Mouse (Mus musculus) midbrain, embryonic 12.5 days (tissue): Measurements from ENCODE around the gene Olfr982. TPM values are rescaled to one million over a fixed set of nuclear protein-coding genes. Genes with fewer than 3 reads are reported as not detected.

Experiments
- ATAC-seq: fragments of 200-750 bp; cut with Nextera tagmentation; 2 replicates; pipeline ENCODE4 v1.8.0; 2017; ENCODE audit warnings: low read depth, moderate TSS enrichment, moderate library complexity; ENCODE audit not compliant: low FRiP score
- H3K27ac ChIP-seq: fragments of 300-500 bp; sonication (generic); replicated peaks from 2 replicates; pipeline ENCODE4 v1.5.1; 2016; ENCODE audit warnings: mild to moderate bottlenecking
- H3K27me3 ChIP-seq: fragments of 300-500 bp; sonication (generic); 2 replicates; pipeline ENCODE4 v1.6.1; 2016; ENCODE audit warnings: mild to moderate bottlenecking
- H3K36me3 ChIP-seq: fragments of 300-500 bp; sonication (generic); 2 replicates; pipeline ENCODE4 v1.6.1; 2016
- H3K4me1 ChIP-seq: fragments of 300-500 bp; sonication (generic); 2 replicates; pipeline ENCODE4 v1.6.1; 2016
- H3K4me2 ChIP-seq: fragments of 300-500 bp; sonication (generic); replicated peaks from 2 replicates; pipeline ENCODE4 v1.6.1; 2016; ENCODE audit warnings: mild to moderate bottlenecking, moderate library complexity
- H3K4me3 ChIP-seq: fragments of 300-500 bp; sonication (generic); 2 replicates; pipeline ENCODE4 v1.5.1; 2016; ENCODE audit warnings: mild to moderate bottlenecking
- H3K9ac ChIP-seq: fragments of 300-500 bp; sonication (generic); replicated peaks from 2 replicates; pipeline ENCODE4 v1.6.1; 2016; ENCODE audit warnings: mild to moderate bottlenecking, moderate library complexity
- H3K9me3 ChIP-seq: fragments of 300-500 bp; sonication (generic); 2 replicates; pipeline ENCODE4 v1.6.1; 2016; ENCODE audit warnings: mild to moderate bottlenecking
- WGBS: fragments of 180-500 bp; shearing (Covaris S2); methylation state at CpG from one replicate; pipeline ENCODE4 v1.1.7; 2016; 5-methylcytosine and 5-hydroxymethylcytosine counted together
- polyA plus RNA-seq: library from polyadenylated mRNA; unstranded; fragments of >200 nt; fragmentation: Nextera tagmentation; extraction: Ambion mirVana; gene quantifications from 2 replicates; pipeline ENCODE4 v1.2.1, GENCODE M21; 2016

The Olfr982 gene
- not detected in 2 replicates for polyA plus RNA-seq

DNA sequence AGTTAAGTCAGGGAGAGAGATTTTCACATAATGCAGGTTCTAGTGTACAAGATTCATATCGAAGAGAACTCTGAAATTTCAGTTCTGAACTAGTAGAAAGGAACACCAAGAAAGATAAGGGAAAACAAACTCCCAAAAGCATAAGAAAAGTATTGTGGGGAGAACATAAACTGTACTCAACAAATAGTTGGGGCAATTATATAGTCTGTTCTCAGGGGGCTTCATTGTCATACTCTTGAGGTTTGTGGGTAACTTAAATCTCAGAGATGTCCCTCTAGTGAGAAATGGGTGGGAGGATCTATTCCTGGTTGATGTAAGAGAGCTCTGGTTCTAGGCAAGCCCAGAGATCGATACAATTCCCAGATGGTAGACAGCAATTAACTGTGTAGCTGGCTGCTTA, at the start of gene Olfr982:
Gene Olfr982, plus strand, starts transcription at position 301 of the 400 bp plus-strand sequence.
- Histone ChIP-seq H3K36me3 (no peaks in the 10 kb centered on the region), H3K4me2 (no peak within 1 kb of the TSS), H3K27ac (no peak within 1 kb of the TSS), H3K9ac (no peak within 1 kb of the TSS), H3K4me3 (no peak within 1 kb of the TSS), H3K27me3 (no peaks in the 10 kb centered on the region), H3K9me3 (no peaks in the 10 kb centered on the region), H3K4me1 (no peaks in the 10 kb centered on the region)
- 87% methylated on average over 2 of the region's 2 CpGs for WGBS
- ATAC-seq, result no peak

DNA sequence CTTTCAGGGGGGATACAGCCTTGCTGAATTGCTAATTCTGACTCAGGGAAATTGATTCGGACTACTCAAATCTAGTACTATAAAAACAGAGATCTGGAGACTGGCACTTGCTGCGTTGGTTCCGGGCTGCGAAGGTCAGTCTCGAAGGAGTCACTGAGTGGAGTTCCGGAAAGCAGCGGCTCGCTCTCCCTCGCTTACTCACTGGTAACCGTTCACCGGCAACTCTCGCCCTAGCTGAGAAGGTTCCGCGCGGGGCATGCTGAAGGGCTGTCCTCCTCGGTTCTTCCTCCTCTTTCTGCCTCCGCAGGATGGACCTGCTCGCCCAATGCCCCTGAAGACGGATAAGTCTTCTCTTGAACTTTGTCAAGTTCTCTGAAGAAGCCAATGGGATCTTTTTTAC, 23.5 kb upstream of the Olfr982 start:
- Histone ChIP-seq H3K27ac (no peak overlapping the region), H3K36me3 (no peaks in the 10 kb centered on the region), H3K27me3 (no peaks in the 10 kb centered on the region), H3K4me2 (no peak overlapping the region), H3K4me3 (no peak overlapping the region), H3K9me3 (no peaks in the 10 kb centered on the region), H3K4me1 (no peaks in the 10 kb centered on the region), H3K9ac (no peak overlapping the region)
- no peak for ATAC-seq
- WGBS, result 91% methylated on average over 19 of the region's 19 CpGs

DNA sequence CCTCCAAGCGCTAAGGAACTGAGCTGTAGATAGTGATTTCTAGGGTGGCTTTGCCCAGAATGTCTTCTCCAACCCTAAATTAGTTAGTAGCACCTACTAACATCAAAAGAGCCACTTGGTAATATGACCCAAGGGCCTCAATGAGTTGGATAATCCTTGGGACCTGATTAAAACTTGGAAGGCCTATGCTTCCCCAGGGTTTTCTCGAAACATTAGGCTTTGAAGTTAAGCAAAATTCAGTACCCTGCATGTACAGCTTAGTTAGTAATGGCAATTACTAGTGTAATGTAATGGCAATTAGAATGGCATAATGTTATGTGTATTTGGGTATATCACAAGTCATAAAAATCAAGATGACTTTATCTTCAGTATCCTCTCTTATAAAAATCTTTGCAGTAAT, 19.9 kb downstream of the Olfr982 start, which contains the start of gene Olfr983:
Gene Olfr983, minus strand, starts transcription at position 101 of the 400 bp plus-strand sequence.
- no peak within 1 kb of the TSS for H3K4me3 ChIP-seq
- H3K27me3 ChIP-seq, result no peaks in the 10 kb centered on the region
- H3K27ac ChIP-seq, result no peak within 1 kb of the TSS
- no peak within 1 kb of the TSS for H3K4me2 ChIP-seq
- no peak within 1 kb of the TSS for H3K9ac ChIP-seq
- H3K36me3 ChIP-seq, result no peaks in the 10 kb centered on the region
- no peak for ATAC-seq
- H3K9me3 ChIP-seq, result no peaks in the 10 kb centered on the region
- H3K4me1 ChIP-seq, result no peaks in the 10 kb centered on the region
- 83% methylated on average over 2 of the region's 2 CpGs for WGBS

DNA sequence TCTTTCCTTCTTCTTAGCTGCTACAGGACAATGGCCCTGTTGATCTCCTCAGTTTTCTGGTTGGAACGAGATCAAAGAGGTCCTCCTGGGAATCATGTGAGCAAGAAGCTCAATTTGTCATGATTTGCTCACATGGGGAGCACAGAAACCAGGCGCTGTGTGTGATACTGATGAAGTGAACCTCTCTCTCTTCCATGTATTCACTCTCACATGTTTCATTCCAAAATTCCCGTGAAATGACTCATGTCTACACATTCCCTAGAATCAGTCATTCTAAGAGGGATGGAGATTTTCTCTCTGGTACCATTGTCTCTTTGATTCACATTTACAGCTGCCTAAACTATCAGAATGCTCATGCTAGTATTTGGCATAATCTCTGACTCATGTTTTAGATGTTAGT, 21.1 kb downstream of the Olfr982 start:
- Histone ChIP-seq H3K36me3 (no peaks in the 10 kb centered on the region), H3K4me3 (no peak overlapping the region), H3K27ac (no peak overlapping the region), H3K9me3 (no peaks in the 10 kb centered on the region), H3K27me3 (no peaks in the 10 kb centered on the region), H3K4me2 (no peak overlapping the region), H3K9ac (no peak overlapping the region), H3K4me1 (no peaks in the 10 kb centered on the region)
- 73% methylated on average over 3 of the region's 3 CpGs for WGBS
- no peak for ATAC-seq

DNA sequence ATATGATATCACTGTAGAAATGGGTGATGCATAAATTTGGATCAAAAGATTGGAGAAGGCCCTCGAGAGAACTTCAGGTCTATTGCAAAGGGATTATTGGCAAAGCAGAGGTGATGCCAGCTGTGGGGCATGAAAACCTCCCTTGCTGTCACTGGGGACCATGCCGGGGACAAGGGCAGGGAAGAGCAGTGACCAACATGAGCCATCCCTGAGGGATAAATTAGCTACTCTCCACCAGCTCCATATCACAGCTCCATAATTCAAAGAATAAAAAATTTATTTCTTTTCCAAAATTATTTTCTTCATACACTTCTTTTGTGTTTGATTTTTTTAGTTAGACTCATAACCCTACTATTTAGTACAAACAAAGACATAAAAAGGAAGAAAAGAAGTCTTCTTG, 40.5 kb downstream of the Olfr982 start, which contains the start of gene Olfr984:
Gene Olfr984, minus strand, starts transcription at position 101 of the 400 bp plus-strand sequence.
- Histone ChIP-seq H3K27me3 (no peaks in the 10 kb centered on the region), H3K4me2 (no peak within 1 kb of the TSS), H3K27ac (no peak within 1 kb of the TSS), H3K4me3 (no peak within 1 kb of the TSS), H3K9ac (no peak within 1 kb of the TSS), H3K9me3 (no peaks in the 10 kb centered on the region), H3K36me3 (no peaks in the 10 kb centered on the region), H3K4me1 (no peaks in the 10 kb centered on the region)
- WGBS, result 78% methylated on average over 2 of the region's 2 CpGs
- no peak for ATAC-seq

DNA sequence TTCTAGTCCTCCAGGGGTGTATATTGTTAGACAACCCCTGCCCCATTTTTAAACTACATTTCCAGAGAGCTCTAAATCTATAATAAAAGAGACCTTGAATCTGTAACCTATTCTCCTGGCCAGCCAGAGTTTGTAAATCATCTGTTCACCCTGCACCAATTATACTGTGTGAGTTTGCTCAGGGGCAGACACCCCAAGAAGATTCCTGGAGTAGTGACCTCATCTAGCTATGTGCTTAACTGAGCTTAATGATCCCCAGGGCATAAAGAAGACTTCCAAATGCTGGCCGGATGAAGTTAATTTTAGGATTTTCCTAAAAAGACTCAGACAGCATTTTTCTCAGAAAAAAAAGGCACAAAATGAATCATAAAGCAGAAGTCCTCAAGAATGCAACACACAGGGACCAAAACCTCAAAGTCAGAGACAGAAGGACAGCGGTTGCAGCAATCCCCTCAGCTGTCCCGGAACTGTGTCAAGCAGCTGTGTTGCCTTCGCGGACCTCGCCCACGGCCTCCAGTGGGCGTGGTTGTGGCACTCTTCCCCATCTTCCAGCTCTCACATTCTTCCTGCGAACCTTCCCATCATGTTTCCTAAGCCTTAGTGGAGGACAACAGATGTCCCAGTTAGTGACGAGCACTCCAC, 43.1 kb downstream of the Olfr982 start:
- H3K9ac ChIP-seq, result no peak overlapping the region
- H3K27ac ChIP-seq, result no peak overlapping the region
- 80% methylated on average over 10 of the region's 10 CpGs for WGBS
- no peaks in the 10 kb centered on the region for H3K4me1 ChIP-seq
- no peaks in the 10 kb centered on the region for H3K36me3 ChIP-seq
- H3K9me3 ChIP-seq, result no peaks in the 10 kb centered on the region
- H3K27me3 ChIP-seq, result no peaks in the 10 kb centered on the region
- H3K4me2 ChIP-seq, result no peak overlapping the region
- H3K4me3 ChIP-seq, result no peak overlapping the region
- no peak for ATAC-seq

DNA sequence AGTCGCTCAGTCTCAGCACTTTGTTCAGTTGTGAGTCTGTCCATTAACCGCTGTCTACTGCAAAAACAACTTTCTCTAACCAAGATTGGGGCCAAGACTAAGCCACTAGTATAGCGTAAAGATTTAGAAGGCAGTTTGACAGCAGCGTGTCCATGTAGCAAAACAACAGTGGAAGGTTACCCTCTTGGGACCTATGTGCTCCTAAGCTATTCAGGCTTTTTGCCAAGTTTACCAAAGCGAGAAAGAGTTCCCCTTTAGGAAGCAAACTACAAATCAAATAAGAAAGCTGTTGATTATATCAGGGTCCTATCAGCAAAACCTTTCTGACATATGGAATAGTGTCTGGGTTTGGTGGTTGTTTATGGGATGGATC, 43.6 kb downstream of the Olfr982 start:
- ATAC-seq, result no peak
- Histone ChIP-seq H3K4me1 (no peaks in the 10 kb centered on the region), H3K9ac (no peak overlapping the region), H3K27ac (no peak overlapping the region), H3K4me3 (no peak overlapping the region), H3K36me3 (no peaks in the 10 kb centered on the region), H3K4me2 (no peak overlapping the region), H3K9me3 (no peaks in the 10 kb centered on the region), H3K27me3 (no peaks in the 10 kb centered on the region)
- WGBS, result 88% methylated on average over 5 of the region's 5 CpGs

Other genes starting within 250 kb of the Olfr982 start
- gene Olfr971, start 237.0 kb upstream of the Olfr982 start, polyA plus RNA-seq, result not detected in 2 replicates
- not detected in 2 replicates for gene Olfr972, start 207.4 kb upstream of the Olfr982 start, polyA plus RNA-seq
- gene Olfr229, start 166.5 kb upstream of the Olfr982 start, polyA plus RNA-seq, result not detected in 2 replicates
- not detected in 2 replicates for gene Olfr974, start 136.3 kb upstream of the Olfr982 start, polyA plus RNA-seq
- gene Olfr975, start 121.8 kb upstream of the Olfr982 start, polyA plus RNA-seq, result not detected in 2 replicates
- gene Olfr976, start 112.7 kb upstream of the Olfr982 start, polyA plus RNA-seq, result not detected in 2 replicates
- not detected in 2 replicates for gene Olfr978, start 81.7 kb upstream of the Olfr982 start, polyA plus RNA-seq
- not detected in 2 replicates for gene Olfr979, start 70.4 kb upstream of the Olfr982 start, polyA plus RNA-seq
- not detected in 2 replicates for gene Olfr980, start 64.2 kb upstream of the Olfr982 start, polyA plus RNA-seq
- gene Olfr981, start 52.4 kb upstream of the Olfr982 start, polyA plus RNA-seq, result not detected in 2 replicates
- gene Olfr983, start 19.8 kb downstream of the Olfr982 start, polyA plus RNA-seq, result not detected in 2 replicates
- not detected in 2 replicates for gene Olfr984, start 40.4 kb downstream of the Olfr982 start, polyA plus RNA-seq
- not detected in 2 replicates for gene Olfr985, start 56.4 kb downstream of the Olfr982 start, polyA plus RNA-seq
- not detected in 2 replicates for gene Tmem225, start 74.3 kb downstream of the Olfr982 start, polyA plus RNA-seq
- not detected in 2 replicates for gene Olfr986, start 107.1 kb downstream of the Olfr982 start, polyA plus RNA-seq
- 8.4 and 9.1 TPM in 2 replicates for gene Zfp202, start 118.5 kb downstream of the Olfr982 start, polyA plus RNA-seq
- gene Scn3b, start 195.4 kb downstream of the Olfr982 start, polyA plus RNA-seq, result 34.4 and 35.1 TPM in 2 replicates